22 mouse cellular contexts compared by ENCODE assay signal in genomic region chr7:99957226-99957965, GRCm38 (mm10). TPM values are rescaled to one million over a fixed set of nuclear protein-coding genes. Genes with fewer than 3 reads are reported as not detected.
DNase-seq lines count a peak whose midpoint lies in the region; ATAC-seq and TF ChIP-seq lines count a peak whose summit lies in the region.
"Had no signal": no experiment of that assay in that cellular context is flagged by ENCODE, and none has a peak within 500 bp of the region (broad histone marks: within the 10 kb centered on the region; RNA-seq: fewer than 3 reads in every experiment).

No protein-coding gene starts in this region.

- H3K4me3 ChIP-seq in forebrain, embryonic 16.5 days (replicated peaks; ENCODE audit: low read length): no peak overlapping the region
- no peak overlapping the region for H3K4me3 ChIP-seq in forebrain, embryonic 15.5 days
- no peak overlapping the region for H3K4me3 ChIP-seq in bone marrow macrophage, adult 2 months (ENCODE audit: insufficient read depth, low read length)
- H3K4me3 ChIP-seq: embryonic facial prominence, embryonic 10.5 days; limb, embryonic 12.5 days; megakaryocyte, embryonic 14.5 days had no signal

- peak; percentile 53 to 65 for DNase-seq in kidney, postnatal 36 days
- DNase-seq in kidney, postnatal 14 days: no peak
- no peak for DNase-seq in c-Kit-positive CD71-positive TER-119-positive erythroid progenitor cells, embryonic 14.5 days (ENCODE audit: low spot score)
- DNase-seq: adrenal gland, postnatal 14 days; B cell, adult 2 months; cerebellum, postnatal 36 days; gastrocnemius, postnatal 10 days; kidney, adult 18-20 months; thymus, postnatal 36 days had no signal

- no peak for TF ChIP-seq CTCF in bone marrow macrophage, adult 2 months (IDR thresholded peaks at IDR 0.05; ENCODE audit: low read depth, low read length)

- H3K4me2 ChIP-seq in forebrain, embryonic 16.5 days (ENCODE audit: low read length): no peak overlapping the region
- H3K4me2 ChIP-seq in forebrain, embryonic 15.5 days (replicated peaks): no peak overlapping the region
- H3K4me2 ChIP-seq: limb, embryonic 12.5 days had no signal

- WGBS in forebrain, embryonic 16.5 days: 69% methylated on average over 12 of the region's 12 CpGs
- 73% methylated on average over 12 of the region's 12 CpGs for WGBS in forebrain, embryonic 15.5 days

- peaks cover 6% of the 10 kb centered on the region for H3K4me1 ChIP-seq in forebrain, embryonic 16.5 days (replicated peaks; ENCODE audit: control insufficient read depth, insufficient read depth, low read length)
- peaks cover 9% of the 10 kb centered on the region; the same call in 1 of the 2 replicates for H3K4me1 ChIP-seq in forebrain, embryonic 15.5 days
- peaks cover 49% of the 10 kb centered on the region for H3K4me1 ChIP-seq in bone marrow macrophage, adult 2 months (ENCODE audit: control insufficient read depth, insufficient read depth, low read length)

- no peaks in the 10 kb centered on the region for H3K9me3 ChIP-seq in forebrain, embryonic 16.5 days (ENCODE audit: control insufficient read depth, low read length)
- H3K9me3 ChIP-seq in forebrain, embryonic 15.5 days: no peaks in the 10 kb centered on the region
- H3K9me3 ChIP-seq: embryonic facial prominence, embryonic 10.5 days; limb, embryonic 12.5 days; megakaryocyte, embryonic 14.5 days had no signal

- TF ChIP-seq POLR2A in bone marrow macrophage, adult 2 months (IDR thresholded peaks at IDR 0.05; ENCODE audit: borderline replicate concordance, low read depth, low read length): no peak

- no peak overlapping the region for H3K9ac ChIP-seq in forebrain, embryonic 16.5 days (replicated peaks; ENCODE audit: low read depth, low read length)
- H3K9ac ChIP-seq in forebrain, embryonic 15.5 days (replicated peaks): no peak overlapping the region
- H3K9ac ChIP-seq: limb, embryonic 12.5 days; liver, embryonic 14.5 days had no signal

- ATAC-seq in forebrain, embryonic 16.5 days: peak; percentile 47; the same call in 1 of the 2 replicates
- ATAC-seq in forebrain, embryonic 15.5 days (replicated peaks): no peak
- ATAC-seq in granulocyte monocyte progenitor cell, adult 5-6 weeks (replicated peaks; ENCODE audit: poor library complexity, severe bottlenecking): peak; percentile 49
- ATAC-seq: lung, postnatal 0 days had no signal

- H3K27ac ChIP-seq in forebrain, embryonic 16.5 days (ENCODE audit: low read length): no peak overlapping the region
- no peak overlapping the region for H3K27ac ChIP-seq in forebrain, embryonic 15.5 days (replicated peaks)
- H3K27ac ChIP-seq in bone marrow macrophage, adult 2 months (ENCODE audit: insufficient read depth, low read depth, low read length): peak overlapping the region; percentile 72
- H3K27ac ChIP-seq: embryonic facial prominence, embryonic 10.5 days; limb, embryonic 12.5 days; liver, embryonic 14.5 days had no signal

- H3K27me3 ChIP-seq in forebrain, embryonic 16.5 days (replicated peaks; ENCODE audit: control insufficient read depth, insufficient read depth, low read length): no peaks in the 10 kb centered on the region
- H3K27me3 ChIP-seq in forebrain, embryonic 15.5 days: no peaks in the 10 kb centered on the region
- H3K27me3 ChIP-seq: limb, embryonic 12.5 days; megakaryocyte, embryonic 14.5 days had no signal

- H3K36me3 ChIP-seq in forebrain, embryonic 16.5 days (ENCODE audit: control insufficient read depth, insufficient read depth): no peaks in the 10 kb centered on the region
- no peaks in the 10 kb centered on the region for H3K36me3 ChIP-seq in forebrain, embryonic 15.5 days

RNA-seq across cellular contexts. Expression of gene Rnf169, which starts 22.9 kb away (rescaled TPM):
- polyA plus RNA-seq in forebrain, embryonic 16.5 days (2015; fragmentation: Nextera tagmentation; extraction: Ambion mirVana): 5.5 TPM in 2 replicates
- 5.1 TPM in 2 replicates for polyA plus RNA-seq in forebrain, embryonic 15.5 days (2015; fragmentation: Nextera tagmentation; extraction: Ambion mirVana)
- 26.4 and 27.9 TPM in 2 replicates for polyA plus RNA-seq in bone marrow macrophage, adult 2 months (2012; ENCODE audit: insufficient read depth, insufficient read length, missing spikeins)
- 15.2 and 18.9 TPM in 2 replicates for total RNA-seq in granulocyte monocyte progenitor cell, adult 5-6 weeks (2014; fragmentation: Nextera tagmentation)
- total RNA-seq in granulocyte monocyte progenitor cell, adult 5-6 weeks (2017): 15.7 and 17.9 TPM in 2 replicates

RNA-seq across cellular contexts. Expression of gene Chrdl2, which starts 48.6 kb away (rescaled TPM):
- polyA plus RNA-seq in forebrain, embryonic 16.5 days (2015; fragmentation: Nextera tagmentation; extraction: Ambion mirVana): 0.16 and 0.30 TPM in 2 replicates
- polyA plus RNA-seq in forebrain, embryonic 15.5 days (2015; fragmentation: Nextera tagmentation; extraction: Ambion mirVana): not detected in 2 replicates
- not detected in 2 replicates for polyA plus RNA-seq in bone marrow macrophage, adult 2 months (2012; ENCODE audit: insufficient read depth, insufficient read length, missing spikeins)
- not detected in 2 replicates for total RNA-seq in granulocyte monocyte progenitor cell, adult 5-6 weeks (2014; fragmentation: Nextera tagmentation)
- not detected in 2 replicates for total RNA-seq in granulocyte monocyte progenitor cell, adult 5-6 weeks (2017)
- total RNA-seq: adrenal gland, postnatal 14 days; heart, adult 8-10 months; layer of hippocampus, adult 18-20 months had no signal
- polyA plus RNA-seq: heart, embryonic 16.5 days; hindbrain, embryonic 11.5 days had no signal

Comparison
In these comparisons a context has a peak if more than half of its experiments do, and no peak if none do; other contexts are left out.
1. DNase-seq: peak in kidney, postnatal 36 days (2 of 2); none in kidney, postnatal 14 days (single experiment) and c-Kit-positive CD71-positive TER-119-positive erythroid progenitor cells, embryonic 14.5 days (single experiment).